Mouse (Mus musculus): Measurements from ENCODE around the gene Ip6k1. TPM values are rescaled to one million over a fixed set of nuclear protein-coding genes. Genes with fewer than 3 reads are reported as not detected.

Ip6k1 gene
- polyA plus RNA-seq, 1 experiment: 34.4 TPM

GRCm38 (mm10) chr9:108048566-108048955 is 46.3 kb downstream of the Ip6k1 start:
- peak overlapping the region; percentile 77 for H3K4me3 ChIP-seq
- H3ac ChIP-seq (ENCODE audit: control insufficient read depth, insufficient read length): peak overlapping the region; percentile 32
- H3K79me2 ChIP-seq (ENCODE audit: control insufficient read depth, insufficient read depth): peaks cover 7% of the 10 kb centered on the region
- TF ChIP-seq MAX (IDR thresholded peaks at IDR 0.05; ENCODE audit: low read depth) (no peak), USF1 (IDR thresholded peaks at IDR 0.05; ENCODE audit: low read depth) (no peak), POLR2A (IDR thresholded peaks at IDR 0.05; ENCODE audit: insufficient read length, low read depth) (no peak), POLR2AphosphoS2 (IDR thresholded peaks at IDR 0.05; ENCODE audit: insufficient read length, low read depth) (no peak), MYOD1 (IDR thresholded peaks at IDR 0.05; ENCODE audit: control insufficient read depth in 1 of 3, insufficient read length in 2 of 3, low read depth in 2 of 3) (no peak), SRF (IDR thresholded peaks at IDR 0.05; ENCODE audit: control insufficient read depth, insufficient read length, low read depth) (no peak), E2F4 (IDR thresholded peaks at IDR 0.05; ENCODE audit: insufficient read depth) (no peak)
- H3K36me3 ChIP-seq (ENCODE audit: control insufficient read depth, insufficient read depth): no peaks in the 10 kb centered on the region
- H3K27me3 ChIP-seq (ENCODE audit: control insufficient read depth, insufficient read depth, insufficient read length): no peaks in the 10 kb centered on the region
- H3K4me2 ChIP-seq (ENCODE audit: low read depth): peak overlapping the region; percentile 88

- Histone ChIP-seq H3K4me2 (ENCODE audit: low read depth) (peak within 1 kb of the TSS; percentile 88), H3K27me3 (ENCODE audit: control insufficient read depth, insufficient read depth, insufficient read length) (no peaks in the 10 kb centered on the region), H3ac (ENCODE audit: control insufficient read depth, insufficient read length) (peak within 1 kb of the TSS; percentile 32), H3K4me3 (peak within 1 kb of the TSS; percentile 77), H3K36me3 (ENCODE audit: control insufficient read depth, insufficient read depth) (no peaks in the 10 kb centered on the region), H3K79me2 (ENCODE audit: control insufficient read depth, insufficient read depth) (peaks cover 7% of the 10 kb centered on the region)
- peak; percentile 60 for TF ChIP-seq POLR2A (IDR thresholded peaks at IDR 0.05; ENCODE audit: insufficient read length, low read depth)
- no peak for TF ChIP-seq MAX (IDR thresholded peaks at IDR 0.05; ENCODE audit: low read depth)
- no peak for TF ChIP-seq CEBPB (IDR thresholded peaks at IDR 0.05; ENCODE audit: insufficient read depth, poor library complexity, severe bottlenecking)
- TF ChIP-seq SRF (IDR thresholded peaks at IDR 0.05; ENCODE audit: control insufficient read depth, insufficient read length, low read depth): peak; percentile 8
- TF ChIP-seq TCF12 (IDR thresholded peaks at IDR 0.05; ENCODE audit: insufficient read depth, poor library complexity, severe bottlenecking): no peak
- TF ChIP-seq REST (IDR thresholded peaks at IDR 0.05; ENCODE audit: insufficient read depth, insufficient read length): no peak
- TF ChIP-seq E2F4 (IDR thresholded peaks at IDR 0.05; ENCODE audit: insufficient read depth): no peak
- TF ChIP-seq MYOD1 (IDR thresholded peaks at IDR 0.05; ENCODE audit: control insufficient read depth in 1 of 3, insufficient read length in 2 of 3, low read depth in 2 of 3): peak in 1 of 3 experiments; percentile 43
- no peak for TF ChIP-seq USF1 (IDR thresholded peaks at IDR 0.05; ENCODE audit: low read depth)
- TF ChIP-seq TCF3 (IDR thresholded peaks at IDR 0.05; ENCODE audit: insufficient read length, low read depth): no peak
- peak in 1 of 3 experiments; percentile 34 for TF ChIP-seq MYOG (IDR thresholded peaks at IDR 0.05; ENCODE audit: control insufficient read depth in 1 of 3, insufficient read depth in 1 of 3, insufficient read length in 2 of 3, low read depth in 2 of 3)
- TF ChIP-seq POLR2AphosphoS2 (IDR thresholded peaks at IDR 0.05; ENCODE audit: insufficient read length, low read depth): peak; percentile 77
Measured at GRCm38 (mm10) chr9:108049016-108049455, 46.7 kb downstream of the Ip6k1 start, which contains the start of gene Gmppb. Gmppb (plus strand) TSS chr9:108049242.

DNA sequence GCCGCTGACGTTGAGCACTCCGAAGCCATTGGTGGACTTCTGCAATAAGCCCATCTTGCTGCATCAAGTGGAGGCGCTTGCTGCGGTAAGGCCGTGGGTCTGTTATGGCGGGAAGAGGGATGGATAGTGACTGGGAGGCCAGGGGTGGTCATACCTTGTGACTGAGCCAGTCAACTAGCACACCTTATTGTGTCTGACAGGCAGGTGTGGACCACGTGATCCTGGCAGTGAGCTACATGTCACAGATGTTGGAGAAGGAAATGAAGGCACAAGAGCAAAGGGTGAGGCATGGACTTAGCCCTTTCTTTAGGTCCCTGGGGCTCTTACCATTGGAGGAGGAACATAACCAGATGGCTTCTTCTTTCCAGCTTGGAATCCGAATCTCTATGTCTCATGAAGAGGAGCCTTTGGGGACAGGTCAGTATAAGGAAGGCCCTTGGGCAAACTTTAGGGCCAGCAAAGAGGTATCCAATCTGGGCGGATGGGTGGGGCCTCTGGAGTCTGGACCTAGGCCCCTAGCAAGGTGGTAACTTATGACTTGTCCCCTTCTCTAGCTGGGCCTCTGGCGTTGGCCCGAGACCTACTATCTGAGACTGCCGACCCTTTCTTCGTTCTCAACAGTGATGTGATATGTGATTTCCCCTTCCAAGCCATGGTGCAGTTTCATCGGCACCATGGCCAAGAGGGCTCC is 47.4 kb downstream of the Ip6k1 start:
- Histone ChIP-seq H3K36me3 (ENCODE audit: control insufficient read depth, insufficient read depth) (no peaks in the 10 kb centered on the region), H3ac (ENCODE audit: control insufficient read depth, insufficient read length) (peak overlapping the region; percentile 32), H3K4me3 (peak overlapping the region; percentile 77)

DNA sequence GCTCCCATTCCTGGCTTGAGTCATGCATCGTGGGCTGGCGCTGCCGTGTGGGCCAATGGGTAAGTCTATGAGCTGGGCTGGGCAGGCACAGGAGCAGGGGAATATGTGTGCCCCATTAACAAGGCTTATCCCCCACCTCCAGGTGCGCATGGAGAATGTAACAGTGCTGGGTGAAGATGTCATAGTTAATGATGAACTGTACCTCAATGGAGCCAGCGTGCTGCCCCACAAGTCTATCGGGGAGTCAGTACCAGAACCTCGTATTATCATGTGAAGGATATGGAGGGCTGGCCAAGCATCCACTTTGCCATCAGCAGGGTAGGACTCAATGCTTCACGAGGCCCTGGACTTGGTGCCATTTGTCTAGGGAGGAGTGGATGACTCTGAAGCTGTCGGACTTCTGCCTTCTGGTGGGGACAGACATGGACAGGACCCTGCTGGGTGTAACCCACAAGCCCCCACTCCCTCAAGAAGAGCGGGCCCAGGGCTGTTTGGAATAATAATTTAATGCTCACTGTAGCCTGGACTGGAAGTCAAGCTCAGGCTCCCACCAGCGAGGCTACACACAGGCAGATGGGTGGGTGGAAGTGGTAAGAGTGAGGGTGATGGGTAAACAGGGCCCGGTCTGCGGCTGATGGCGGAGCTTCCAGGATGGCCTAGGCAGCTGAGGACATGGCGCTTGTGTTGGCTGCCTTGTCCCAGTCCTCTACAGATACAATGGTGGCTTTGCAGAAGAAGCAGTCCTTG is 49.1 kb downstream of the Ip6k1 start:
- no peaks in the 10 kb centered on the region for H3K27me3 ChIP-seq (ENCODE audit: control insufficient read depth, insufficient read depth, insufficient read length)
- peak; percentile 35 for TF ChIP-seq POLR2A (IDR thresholded peaks at IDR 0.05; ENCODE audit: insufficient read length, low read depth)
- no peak for TF ChIP-seq E2F4 (IDR thresholded peaks at IDR 0.05; ENCODE audit: insufficient read depth)
- peak; percentile 52 for TF ChIP-seq POLR2AphosphoS2 (IDR thresholded peaks at IDR 0.05; ENCODE audit: insufficient read length, low read depth)

More for the DNA sequence above, 47.4 kb downstream of the Ip6k1 start:
- no peaks in the 10 kb centered on the region for H3K27me3 ChIP-seq (ENCODE audit: control insufficient read depth, insufficient read depth, insufficient read length)
- peaks cover 7% of the 10 kb centered on the region for H3K79me2 ChIP-seq (ENCODE audit: control insufficient read depth, insufficient read depth)
- H3K4me2 ChIP-seq (ENCODE audit: low read depth): peak overlapping the region; percentile 77
- TF ChIP-seq USF1 (IDR thresholded peaks at IDR 0.05; ENCODE audit: low read depth) (no peak), MYOD1 (IDR thresholded peaks at IDR 0.05; ENCODE audit: control insufficient read depth in 1 of 3, insufficient read length in 2 of 3, low read depth in 2 of 3) (no peak), POLR2AphosphoS2 (IDR thresholded peaks at IDR 0.05; ENCODE audit: insufficient read length, low read depth) (peak; percentile 13), CEBPB (IDR thresholded peaks at IDR 0.05; ENCODE audit: insufficient read depth, poor library complexity, severe bottlenecking) (no peak)

DNA sequence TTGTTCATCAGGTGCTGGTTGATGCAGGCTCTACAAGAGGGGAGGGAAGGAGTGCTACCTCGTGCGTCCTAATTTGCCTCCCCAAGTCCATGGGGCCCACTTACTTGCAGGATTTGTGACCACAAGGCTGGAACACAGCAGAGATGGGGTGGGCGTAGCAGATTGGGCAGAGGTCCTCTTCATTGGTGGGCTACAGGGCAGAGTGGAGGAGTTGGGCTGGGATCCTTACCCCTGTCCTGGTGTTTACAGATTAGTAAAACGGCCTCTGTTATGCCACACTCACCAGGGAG is 49.6 kb downstream of the Ip6k1 start:
- Histone ChIP-seq H3K79me2 (ENCODE audit: control insufficient read depth, insufficient read depth) (peaks cover 7% of the 10 kb centered on the region), H3ac (ENCODE audit: control insufficient read depth, insufficient read length) (no peak overlapping the region), H3K36me3 (ENCODE audit: control insufficient read depth, insufficient read depth) (peaks cover 3% of the 10 kb centered on the region), H3K4me3 (no peak overlapping the region), H3K27me3 (ENCODE audit: control insufficient read depth, insufficient read depth, insufficient read length) (no peaks in the 10 kb centered on the region), H3K4me2 (ENCODE audit: low read depth) (no peak overlapping the region)
- TF ChIP-seq E2F4 (IDR thresholded peaks at IDR 0.05; ENCODE audit: insufficient read depth) (no peak), REST (IDR thresholded peaks at IDR 0.05; ENCODE audit: insufficient read depth, insufficient read length) (no peak), TCF12 (IDR thresholded peaks at IDR 0.05; ENCODE audit: insufficient read depth, poor library complexity, severe bottlenecking) (no peak), USF1 (IDR thresholded peaks at IDR 0.05; ENCODE audit: low read depth) (no peak), MYOG (IDR thresholded peaks at IDR 0.05; ENCODE audit: control insufficient read depth in 1 of 3, insufficient read depth in 1 of 3, insufficient read length in 2 of 3, low read depth in 2 of 3) (no peak), MYOD1 (IDR thresholded peaks at IDR 0.05; ENCODE audit: control insufficient read depth in 1 of 3, insufficient read length in 2 of 3, low read depth in 2 of 3) (no peak), SRF (IDR thresholded peaks at IDR 0.05; ENCODE audit: control insufficient read depth, insufficient read length, low read depth) (no peak), CEBPB (IDR thresholded peaks at IDR 0.05; ENCODE audit: insufficient read depth, poor library complexity, severe bottlenecking) (no peak), POLR2AphosphoS2 (IDR thresholded peaks at IDR 0.05; ENCODE audit: insufficient read length, low read depth) (no peak), MAX (IDR thresholded peaks at IDR 0.05; ENCODE audit: low read depth) (no peak)

More for the DNA sequence above, 49.1 kb downstream of the Ip6k1 start:
- H3K79me2 ChIP-seq (ENCODE audit: control insufficient read depth, insufficient read depth): peaks cover 7% of the 10 kb centered on the region
- no peak overlapping the region for H3K4me2 ChIP-seq (ENCODE audit: low read depth)
- no peak overlapping the region for H3ac ChIP-seq (ENCODE audit: control insufficient read depth, insufficient read length)
- peaks cover 3% of the 10 kb centered on the region for H3K36me3 ChIP-seq (ENCODE audit: control insufficient read depth, insufficient read depth)
- H3K4me3 ChIP-seq: no peak overlapping the region

Measured in myocyte (in vitro differentiated cells).